Mouse (Mus musculus) lung, postnatal 0 days (tissue): Measurements from ENCODE around the gene Psmd4.

Source experiments
- CTCF ChIP-seq: IDR thresholded peaks from 2 replicates; pipeline ENCODE4 v1.5.1; 2016; ENCODE audit warnings: antibody characterized with exemption, mild to moderate bottlenecking
- EP300 ChIP-seq: IDR thresholded peaks from 2 replicates; pipeline ENCODE4 v1.6.1; 2016; ENCODE audit warnings: antibody characterized with exemption, mild to moderate bottlenecking, control low read depth

DNA sequence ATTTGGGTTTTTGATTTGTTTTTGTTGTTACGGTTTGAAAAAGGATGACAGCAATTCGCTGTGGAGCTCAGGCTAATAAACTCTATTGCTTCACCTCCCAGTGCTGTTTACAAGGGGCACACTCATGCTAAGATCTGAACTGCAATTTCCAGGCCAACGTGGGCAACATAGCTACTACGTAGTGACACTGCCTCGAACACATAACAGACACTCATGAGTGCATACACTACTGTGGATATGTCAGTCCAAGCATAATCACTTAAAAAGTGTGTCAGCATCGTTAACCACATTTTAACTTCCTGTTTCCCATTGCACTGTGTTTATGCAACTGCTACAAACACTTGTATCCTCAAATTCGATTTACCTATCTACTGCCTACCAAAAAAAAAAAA, 420 bp upstream of the Psmd4 start:
- TF ChIP-seq EP300 (no peak), CTCF (no peak)
